Mouse (Mus musculus): ENCODE measurements around the gene Card11.

- TF ChIP-seq POLR2A (IDR thresholded peaks at IDR 0.05; ENCODE audit: insufficient read depth, low read depth, low read length) (no peak), CTCF (IDR thresholded peaks at IDR 0.05; ENCODE audit: insufficient read depth, low read depth, low read length) (peak; percentile 64; the same call in 1 of the 2 replicates)
These were observed 37.4 kb downstream of the Card11 start for GRCm38 (mm10) chr5:140962945-140963344.

Data from olfactory bulb, adult 2 months (tissue).